In genomic region chr19:32711761-32712541, GRCm38 (mm10) we compare ENCODE assay signal across 8 mouse cellular contexts. TPM values are rescaled to one million over a fixed set of nuclear protein-coding genes. Genes with fewer than 3 reads are reported as not detected.
A peak's percentile ranks its signal among the peaks of the same experiment; 100 is the strongest.
DNase-seq lines count a peak whose midpoint lies in the region; ATAC-seq lines count a peak whose summit lies in the region.

No protein-coding gene starts in this region.

- peaks cover 6% of the 10 kb centered on the region for H3K36me3 ChIP-seq in heart, embryonic 13.5 days
- 0 out of 2 replicates have a peak, but pooled peaks cover 3% of the 10 kb centered on the region for H3K36me3 ChIP-seq in liver, embryonic 13.5 days
- H3K36me3 ChIP-seq in stomach, embryonic 16.5 days (ENCODE audit: control insufficient read depth, insufficient read depth, low read length): no peaks in the 10 kb centered on the region

- 1% methylated on average over 63 of the region's 63 CpGs for WGBS in heart, embryonic 13.5 days
- WGBS in liver, embryonic 13.5 days (ENCODE audit: insufficient replicate concordance): under 1% methylated on average over 62 of the region's 63 CpGs
- WGBS in stomach, embryonic 16.5 days: under 1% methylated on average over 63 of the region's 63 CpGs

- peak overlapping the region; percentile 93 for H3K27ac ChIP-seq in heart, embryonic 13.5 days (replicated peaks)
- peak overlapping the region; percentile 82 for H3K27ac ChIP-seq in liver, embryonic 13.5 days
- H3K27ac ChIP-seq in stomach, embryonic 16.5 days (ENCODE audit: low read length): peak overlapping the region; percentile 79

- no peaks in the 10 kb centered on the region for H3K27me3 ChIP-seq in heart, embryonic 13.5 days (replicated peaks)
- H3K27me3 ChIP-seq in liver, embryonic 13.5 days: no peaks in the 10 kb centered on the region
- no peaks in the 10 kb centered on the region for H3K27me3 ChIP-seq in stomach, embryonic 16.5 days (ENCODE audit: control insufficient read depth, insufficient read depth, low read length)

- peak; percentile 91 for DNase-seq in CD4-positive helper T cell, adult 2 months (ENCODE audit: low read depth, low spot score)
- DNase-seq in brain, embryonic 18.5 days (ENCODE audit: low read depth, low spot score): peak; percentile 70
- peak; percentile 94 for DNase-seq in kidney, postnatal 14 days
- peak; percentile 81 for DNase-seq in liver, embryonic 13.5 days
- peak; percentile 93 for DNase-seq in neural tube, embryonic 10.5 days (ENCODE audit: extremely low spot score, low spot score)

- peaks cover 19% of the 10 kb centered on the region for H3K4me1 ChIP-seq in heart, embryonic 13.5 days
- peaks cover 38% of the 10 kb centered on the region for H3K4me1 ChIP-seq in liver, embryonic 13.5 days (replicated peaks)
- H3K4me1 ChIP-seq in stomach, embryonic 16.5 days (ENCODE audit: control insufficient read depth, insufficient read depth, low read length): peaks cover 9% of the 10 kb centered on the region

- H3K9ac ChIP-seq in heart, embryonic 13.5 days: peak overlapping the region; percentile 94
- peak overlapping the region; percentile 89 for H3K9ac ChIP-seq in liver, embryonic 13.5 days
- H3K9ac ChIP-seq in stomach, embryonic 16.5 days (ENCODE audit: low read length): peak overlapping the region; percentile 88

- H3K4me2 ChIP-seq in heart, embryonic 13.5 days: peak overlapping the region; percentile 92
- H3K4me2 ChIP-seq in liver, embryonic 13.5 days: peak overlapping the region; percentile 77
- H3K4me2 ChIP-seq in stomach, embryonic 16.5 days (ENCODE audit: low read depth, low read length): peak overlapping the region; percentile 83

- H3K4me3 ChIP-seq in heart, embryonic 13.5 days: peak overlapping the region; percentile 91
- H3K4me3 ChIP-seq in liver, embryonic 13.5 days (replicated peaks): peak overlapping the region; percentile 88
- H3K4me3 ChIP-seq in stomach, embryonic 16.5 days (replicated peaks; ENCODE audit: low read length): peak overlapping the region; percentile 97

- ATAC-seq in erythroid progenitor cell, adult 5-6 weeks (replicated peaks; ENCODE audit: low FRiP score, poor library complexity, severe bottlenecking): peak; percentile 95
- peak; percentile 88 for ATAC-seq in heart, embryonic 13.5 days (ENCODE audit: extremely low read depth, insufficient number of reproducible peaks, low FRiP score, low TSS enrichment)
- ATAC-seq in liver, embryonic 13.5 days (ENCODE audit: low read depth): peak; percentile 97
- ATAC-seq in stomach, embryonic 16.5 days (ENCODE audit: insufficient read depth, low FRiP score): peak; percentile 97

- H3K9me3 ChIP-seq in heart, embryonic 13.5 days: no peaks in the 10 kb centered on the region
- no peaks in the 10 kb centered on the region for H3K9me3 ChIP-seq in liver, embryonic 13.5 days (replicated peaks)
- no peaks in the 10 kb centered on the region for H3K9me3 ChIP-seq in stomach, embryonic 16.5 days (replicated peaks; ENCODE audit: control insufficient read depth, low read length)

RNA-seq across cellular contexts. Expression of gene Atad1, which starts 27.6 kb away (rescaled TPM):
- total RNA-seq in erythroid progenitor cell, adult 5-6 weeks (2015; ENCODE audit: low replicate concordance): 22.6 and 28.5 TPM in 2 replicates
- 9.9 and 22.1 TPM in 2 replicates for total RNA-seq in erythroid progenitor cell, adult 5-6 weeks (2017; ENCODE audit: low replicate concordance)
- polyA plus RNA-seq in heart, embryonic 13.5 days (2015; fragmentation: Nextera tagmentation; extraction: Ambion mirVana): 52.2 and 59.8 TPM in 2 replicates
- 25.3 and 32.4 TPM in 2 replicates for polyA plus RNA-seq in liver, embryonic 13.5 days (2015; fragmentation: Nextera tagmentation; extraction: Ambion mirVana)
- polyA plus RNA-seq in stomach, embryonic 16.5 days (2015; fragmentation: Nextera tagmentation; extraction: Ambion mirVana): 65.1 and 68.7 TPM in 2 replicates

RNA-seq across cellular contexts. Expression of gene Pten, which starts 45.3 kb away (rescaled TPM):
- 26.7 and 34.0 TPM in 2 replicates for total RNA-seq in erythroid progenitor cell, adult 5-6 weeks (2015; ENCODE audit: low replicate concordance)
- total RNA-seq in erythroid progenitor cell, adult 5-6 weeks (2017; ENCODE audit: low replicate concordance): 19.2 and 25.2 TPM in 2 replicates
- polyA plus RNA-seq in heart, embryonic 13.5 days (2015; fragmentation: Nextera tagmentation; extraction: Ambion mirVana): 3.9 and 4.3 TPM in 2 replicates
- polyA plus RNA-seq in liver, embryonic 13.5 days (2015; fragmentation: Nextera tagmentation; extraction: Ambion mirVana): 2.8 and 3.2 TPM in 2 replicates
- polyA plus RNA-seq in stomach, embryonic 16.5 days (2015; fragmentation: Nextera tagmentation; extraction: Ambion mirVana): 7.1 and 8.2 TPM in 2 replicates

Comparison
In these comparisons a context has a peak if more than half of its experiments do, and no peak if none do; other contexts are left out.
1. Peak in every context shown above with its lines: DNase-seq, ATAC-seq, H3K4me3 ChIP-seq and H3K27ac ChIP-seq.